Mouse (Mus musculus): Measurements from ENCODE around the gene Rasl2-9. TPM values are rescaled to one million over a fixed set of nuclear protein-coding genes. Genes with fewer than 3 reads are reported as not detected.

Rasl2-9 gene
- polyA plus RNA-seq (2017; shearing (Covaris generic)) = 1.4 TPM

DNA sequence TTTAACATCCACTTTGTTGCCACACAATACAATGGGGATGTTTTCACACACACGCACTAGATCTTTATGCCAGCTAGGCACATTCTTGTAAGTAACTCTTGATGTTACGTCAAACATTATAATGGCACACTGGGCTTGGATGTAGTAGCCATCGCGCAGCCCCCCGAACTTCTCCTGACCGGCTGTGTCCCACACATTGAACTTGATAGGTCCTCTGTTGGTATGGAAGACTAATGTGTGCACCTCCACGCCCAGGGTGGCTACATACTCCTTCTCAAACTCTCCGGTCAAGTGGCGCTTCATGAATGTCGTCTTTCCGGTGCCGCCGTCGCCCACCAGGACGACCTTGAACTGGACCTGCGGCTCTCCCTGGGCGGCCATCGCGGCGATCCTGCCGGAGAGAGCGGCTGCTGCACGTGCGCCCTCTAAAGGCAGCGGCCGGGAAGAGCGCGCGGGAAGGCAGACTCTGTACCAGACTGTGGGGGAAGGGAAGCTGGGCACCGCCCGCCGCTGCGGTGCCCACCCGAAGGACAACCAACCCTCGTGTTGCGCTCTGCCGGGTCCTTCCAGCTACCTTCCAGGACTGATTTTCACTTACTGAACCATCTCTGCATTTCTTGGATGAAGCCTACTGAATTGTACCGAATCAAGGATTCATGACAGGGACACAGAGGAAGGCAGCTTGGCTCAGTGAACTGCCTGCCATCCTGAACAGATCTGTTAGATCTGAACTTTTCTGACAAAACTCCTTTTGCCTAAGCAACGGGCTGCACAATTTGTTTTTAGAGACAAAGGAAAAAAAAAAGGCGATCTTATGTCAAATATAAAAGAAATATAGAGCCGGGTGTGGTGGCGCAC lies at the start of gene Rasl2-9:
Gene Rasl2-9 (minus strand): TSS at position 402 of the 858 bp plus-strand sequence.

DNA sequence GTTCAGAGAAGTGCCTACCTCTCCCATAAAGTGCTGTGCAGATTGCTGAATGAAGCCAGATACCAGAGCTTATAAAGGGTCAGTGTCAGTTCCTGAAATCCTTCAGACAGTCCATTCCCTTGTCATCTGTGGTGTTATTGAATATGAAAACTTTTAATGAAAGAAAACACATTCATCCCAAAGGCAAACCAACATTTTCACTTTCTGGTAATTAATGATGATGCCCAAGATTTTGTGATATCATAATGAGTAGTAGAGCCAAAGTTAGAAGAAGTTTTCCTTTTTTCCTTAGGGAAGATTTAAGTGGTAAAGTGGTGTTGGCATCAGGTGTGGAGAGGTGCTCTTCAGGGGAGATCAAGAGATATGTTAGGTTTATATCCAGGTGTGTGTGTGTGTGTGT lies 23.8 kb upstream of the Rasl2-9 start, which contains the start of gene Vmn1r55:
Gene Vmn1r55 (minus strand): TSS at position 101 of the 400 bp plus-strand sequence.

DNA sequence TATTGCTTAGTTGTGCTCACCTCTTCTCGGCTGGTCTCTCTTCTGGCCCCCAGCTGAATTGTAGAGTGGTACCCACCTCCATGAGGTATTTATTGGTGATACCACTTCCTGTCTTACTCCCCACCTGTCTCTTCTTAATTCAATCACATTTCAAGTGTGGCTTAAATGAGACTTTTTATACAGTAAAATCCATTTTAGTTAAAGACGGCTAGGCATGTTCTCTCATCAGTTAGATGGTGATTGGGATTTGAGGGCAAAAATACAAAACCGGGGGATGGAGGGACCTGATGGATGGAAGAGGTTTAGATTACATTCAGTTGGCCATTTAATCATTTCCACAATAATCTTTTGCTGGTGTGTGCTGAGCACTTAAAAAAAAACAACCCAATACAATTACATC lies 8.9 kb downstream of the Rasl2-9 start, which contains the start of gene Rfpl4:
Gene Rfpl4 (minus strand): TSS at position 101 of the 400 bp plus-strand sequence.

DNA sequence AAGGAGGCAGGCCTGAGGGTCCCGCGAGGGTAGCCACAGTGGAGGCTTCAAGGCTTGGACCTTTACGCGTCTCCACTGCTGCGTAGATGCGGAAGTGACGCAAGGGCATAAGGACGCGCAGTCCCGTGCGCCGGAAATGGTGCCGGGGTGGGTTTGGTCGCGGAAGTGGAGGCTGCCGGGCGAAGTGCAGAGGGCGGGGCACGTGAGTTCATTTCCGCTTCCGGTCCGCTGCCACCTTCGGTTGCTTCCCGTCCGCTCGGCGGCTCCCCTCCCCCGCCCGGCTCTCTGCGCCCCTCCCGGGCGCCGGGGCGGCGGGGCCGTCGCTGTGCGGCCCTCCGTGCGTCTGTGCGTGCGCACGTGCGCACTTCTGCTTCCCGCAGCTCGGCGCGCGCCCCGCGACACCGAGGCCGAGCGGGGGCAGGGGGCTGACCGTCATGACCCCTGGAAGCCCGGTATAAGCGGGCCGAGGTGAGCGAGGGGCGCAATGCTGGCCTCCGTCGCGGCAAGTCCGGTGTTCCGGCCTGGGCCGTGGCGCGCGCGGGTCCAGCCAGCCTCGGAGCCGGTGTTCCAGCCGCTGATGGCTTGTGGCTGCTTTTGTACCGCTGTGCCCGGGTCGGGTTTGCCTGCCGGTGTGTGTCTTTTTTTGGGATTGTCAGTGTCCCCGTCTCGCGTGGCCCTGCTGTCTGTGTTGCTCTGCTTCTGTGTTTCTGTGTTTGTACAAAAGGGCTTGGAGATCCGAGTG lies 45.6 kb downstream of the Rasl2-9 start, which contains the start of gene Epn1:
Gene Epn1 (plus strand): TSS at position 226 of the 742 bp plus-strand sequence.

Other genes starting within 250 kb of the Rasl2-9 start
- gene Isoc2a, start 248.8 kb downstream of the Rasl2-9 start, polyA plus RNA-seq (2017; shearing (Covaris generic)) = 0.33 TPM
- gene Gm36210, start 219.4 kb downstream of the Rasl2-9 start, polyA plus RNA-seq (2017; shearing (Covaris generic)) = not detected
- 2.3 TPM for gene Zfp628, start 210.7 kb downstream of the Rasl2-9 start, polyA plus RNA-seq (2017; shearing (Covaris generic))
- gene Nat14, start 203.9 kb downstream of the Rasl2-9 start, polyA plus RNA-seq (2017; shearing (Covaris generic)) = not detected
- not detected for gene Ssc5d, start 200.2 kb downstream of the Rasl2-9 start, polyA plus RNA-seq (2017; shearing (Covaris generic))
- not detected for gene Sbk2, start 161.5 kb downstream of the Rasl2-9 start, polyA plus RNA-seq (2017; shearing (Covaris generic))
- gene Sbk3, start 154.8 kb downstream of the Rasl2-9 start, polyA plus RNA-seq (2017; shearing (Covaris generic)) = not detected
- gene Zfp579, start 129.8 kb downstream of the Rasl2-9 start, polyA plus RNA-seq (2017; shearing (Covaris generic)) = 20.4 TPM
- gene Zfp524, start 111.5 kb downstream of the Rasl2-9 start, polyA plus RNA-seq (2017; shearing (Covaris generic)) = 17.9 TPM
- 48.5 TPM for gene Fiz1, start 111.3 kb downstream of the Rasl2-9 start, polyA plus RNA-seq (2017; shearing (Covaris generic))
- 5.2 TPM for gene Gm44973, start 110.5 kb downstream of the Rasl2-9 start, polyA plus RNA-seq (2017; shearing (Covaris generic))
- 6.4 TPM for gene Zfp865, start 105.6 kb downstream of the Rasl2-9 start, polyA plus RNA-seq (2017; shearing (Covaris generic))
- not detected for gene Ccdc106, start 105.4 kb downstream of the Rasl2-9 start, polyA plus RNA-seq (2017; shearing (Covaris generic))
- gene 4632433K11Rik, start 91.8 kb downstream of the Rasl2-9 start, polyA plus RNA-seq (2017; shearing (Covaris generic)) = 0.62 TPM
- 2.7 TPM for gene Zfp784, start 87.5 kb downstream of the Rasl2-9 start, polyA plus RNA-seq (2017; shearing (Covaris generic))
- gene Zfp580, start 74.4 kb downstream of the Rasl2-9 start, polyA plus RNA-seq (2017; shearing (Covaris generic)) = 1.4 TPM
- gene U2af2, start 63.8 kb downstream of the Rasl2-9 start, polyA plus RNA-seq (2017; shearing (Covaris generic)) = 100 TPM
- 21.3 TPM for gene Epn1, start 45.7 kb downstream of the Rasl2-9 start, polyA plus RNA-seq (2017; shearing (Covaris generic))
- gene Rfpl4, start 9.0 kb downstream of the Rasl2-9 start, polyA plus RNA-seq (2017; shearing (Covaris generic)) = not detected
- 1.1 TPM for gene Vmn1r55, start 23.7 kb upstream of the Rasl2-9 start, polyA plus RNA-seq (2017; shearing (Covaris generic))
- not detected for gene Vmn1r56, start 70.8 kb upstream of the Rasl2-9 start, polyA plus RNA-seq (2017; shearing (Covaris generic))
- gene Vmn1r57, start 92.5 kb upstream of the Rasl2-9 start, polyA plus RNA-seq (2017; shearing (Covaris generic)) = not detected
- not detected for gene Gm5065, start 224.6 kb upstream of the Rasl2-9 start, polyA plus RNA-seq (2017; shearing (Covaris generic))
- gene Nlrp2, start 225.1 kb upstream of the Rasl2-9 start, polyA plus RNA-seq (2017; shearing (Covaris generic)) = 0.44 TPM